Mouse (Mus musculus): Measurements from ENCODE around the gene Zfp57.

DNA sequence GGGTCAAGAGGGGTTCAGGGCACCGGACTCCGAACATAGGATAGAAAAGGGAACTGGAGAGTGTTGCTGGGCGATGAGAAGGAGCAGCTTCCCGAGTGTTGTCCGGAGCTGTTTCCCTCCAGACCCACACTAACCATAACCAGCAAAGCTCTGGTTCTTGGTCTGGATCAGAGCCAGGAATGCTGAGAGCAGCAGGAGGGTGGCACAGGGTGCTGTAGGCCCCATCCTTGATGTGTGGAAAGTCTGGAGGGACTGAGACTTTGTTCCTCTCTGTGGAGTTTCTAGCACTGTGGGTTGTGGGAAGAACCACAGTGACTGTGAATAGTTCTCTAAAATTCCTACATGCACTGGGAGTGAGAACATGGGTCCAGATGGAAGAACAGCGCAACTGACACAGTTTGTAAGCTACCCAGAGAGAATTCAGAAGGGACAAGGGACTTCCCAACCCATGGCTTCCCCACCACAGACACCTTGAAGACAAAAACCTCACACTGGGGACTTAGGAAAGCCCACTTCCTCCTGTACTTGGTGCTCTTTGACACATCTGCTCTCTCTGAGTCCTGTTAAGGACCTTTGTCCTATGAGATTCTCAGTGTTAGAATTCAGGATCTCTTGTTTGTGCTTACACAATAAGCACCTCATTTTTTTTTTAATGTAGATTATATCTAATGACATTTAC, 29.7 kb upstream of the Zfp57 start:
- no peak for TF ChIP-seq CTCF (IDR thresholded peaks at IDR 0.05; ENCODE audit: low read depth)
- no peak for TF ChIP-seq EP300 (IDR thresholded peaks at IDR 0.05; ENCODE audit: low read depth)

All from heart, postnatal 0 days (tissue).